Mouse (Mus musculus): ENCODE measurements at regions not wholly inside any gene's neighbourhood (a gene's known extent, or its start where the extent isn't known, plus 50 kb on each side); places are given as distances from the start of the nearest gene placed in this dataset.

GRCm38 (mm10) chr8:109407913-109408312, 85.9 kb upstream of the Pmfbp1 start:
- DNase-seq (ENCODE audit: extremely low read depth, low read depth), result no peak

GRCm38 (mm10) chr8:109410531-109410930, 83.3 kb upstream of the Pmfbp1 start:
- DNase-seq (ENCODE audit: extremely low read depth, low read depth), result no peak

- no peak for DNase-seq (ENCODE audit: extremely low read depth, low read depth)
These were observed 80.4 kb upstream of the Pmfbp1 start for GRCm38 (mm10) chr8:109413386-109413785.

- no peak for DNase-seq (ENCODE audit: extremely low read depth, low read depth)
These were observed 78.5 kb upstream of the Pmfbp1 start for GRCm38 (mm10) chr8:109415315-109415714.

GRCm38 (mm10) chr8:109415906-109416305, 77.9 kb upstream of the Pmfbp1 start:
- DNase-seq (ENCODE audit: extremely low read depth, low read depth), result no peak

GRCm38 (mm10) chr8:109416327-109417100, 77.3 kb upstream of the Pmfbp1 start:
- DNase-seq (ENCODE audit: extremely low read depth, low read depth), result no peak

- no peak for DNase-seq (ENCODE audit: extremely low read depth, low read depth)
These were observed 76.6 kb upstream of the Pmfbp1 start for GRCm38 (mm10) chr8:109417222-109417621.

GRCm38 (mm10) chr8:109417971-109418370, 75.9 kb upstream of the Pmfbp1 start:
- no peak for DNase-seq (ENCODE audit: extremely low read depth, low read depth)

- no peak for DNase-seq (ENCODE audit: extremely low read depth, low read depth)
These were observed 74.7 kb upstream of the Pmfbp1 start for GRCm38 (mm10) chr8:109419029-109419596.

- DNase-seq (ENCODE audit: extremely low read depth, low read depth), result no peak
These were observed 69.8 kb upstream of the Pmfbp1 start for GRCm38 (mm10) chr8:109424004-109424403.

- DNase-seq (ENCODE audit: extremely low read depth, low read depth), result no peak
These were observed 65.3 kb upstream of the Pmfbp1 start for GRCm38 (mm10) chr8:109428551-109428950.

- DNase-seq (ENCODE audit: extremely low read depth, low read depth), result no peak
These were observed 59.3 kb upstream of the Pmfbp1 start for GRCm38 (mm10) chr8:109434538-109434937.

- no peak for DNase-seq (ENCODE audit: extremely low read depth, low read depth)
These were observed 57.8 kb upstream of the Pmfbp1 start for GRCm38 (mm10) chr8:109436056-109436455.

GRCm38 (mm10) chr8:109436830-109437567, 56.8 kb upstream of the Pmfbp1 start:
- DNase-seq (ENCODE audit: extremely low read depth, low read depth), result no peak

GRCm38 (mm10) chr8:109438531-109438930, 55.3 kb upstream of the Pmfbp1 start:
- DNase-seq (ENCODE audit: extremely low read depth, low read depth), result no peak

Data from MEL-GATA-1-ER (cell line).